Mouse (Mus musculus) kidney, postnatal 25 days (tissue): ENCODE results near the gene Hsd17b14.
A peak's percentile ranks its signal among the peaks of the same experiment; 100 is the strongest.

Source experiments
- DNase-seq, 2 experiments: peaks; one replicate each; pipeline ENCODE4 v3.0.0; 2021; ENCODE audit warnings: mixed read lengths in 2 of 2

Gene Hsd17b14

GRCm38 (mm10) chr7:45567780-45568516 is 13.3 kb downstream of the Hsd17b14 start:
- peak; percentile 98 to 99 for DNase-seq

- peak in 1 of 2 experiments; percentile 19 for DNase-seq
Measured at GRCm38 (mm10) chr7:45568601-45569473, 14.1 kb downstream of the Hsd17b14 start.

- DNase-seq = peak; percentile 77 to 90
Measured at GRCm38 (mm10) chr7:45570103-45570741, 15.5 kb downstream of the Hsd17b14 start, which contains the start of gene Bcat2. Bcat2 (plus strand) TSS chr7:45570153.

- DNase-seq = peak in 1 of 2 experiments; percentile 19
Measured at GRCm38 (mm10) chr7:45571966-45572365, 17.3 kb downstream of the Hsd17b14 start.

- peak; percentile 52 to 69 for DNase-seq
Measured at GRCm38 (mm10) chr7:45573954-45574353, 19.3 kb downstream of the Hsd17b14 start.

- peak; percentile 81 to 90 for DNase-seq
Measured at GRCm38 (mm10) chr7:45574472-45575379, 20.0 kb downstream of the Hsd17b14 start.

- peak in 1 of 2 experiments; percentile 33 for DNase-seq
Measured at GRCm38 (mm10) chr7:45585923-45586322, 31.2 kb downstream of the Hsd17b14 start.

GRCm38 (mm10) chr7:45587631-45588592 is 33.2 kb downstream of the Hsd17b14 start:
- DNase-seq = peak in 1 of 2 experiments; percentile 34

- peak; percentile 97 to 98 for DNase-seq
Measured at GRCm38 (mm10) chr7:45589173-45589572, 34.5 kb downstream of the Hsd17b14 start.

- DNase-seq = peak in 1 of 2 experiments; percentile 32
Measured at GRCm38 (mm10) chr7:45589898-45590297, 35.2 kb downstream of the Hsd17b14 start.

GRCm38 (mm10) chr7:45590874-45591273 is 36.2 kb downstream of the Hsd17b14 start:
- peak in 1 of 2 experiments; percentile 32 for DNase-seq

GRCm38 (mm10) chr7:45591880-45592279 is 37.2 kb downstream of the Hsd17b14 start:
- peak in 1 of 2 experiments; percentile 15 for DNase-seq

- DNase-seq = peak; percentile 73 to 77
Measured at GRCm38 (mm10) chr7:45593118-45593815, 38.6 kb downstream of the Hsd17b14 start.

- DNase-seq = no peak
Measured at GRCm38 (mm10) chr7:45595176-45595575, 40.5 kb downstream of the Hsd17b14 start.

- peak in 1 of 2 experiments; percentile 12 for DNase-seq
Measured at GRCm38 (mm10) chr7:45596107-45596506, 41.4 kb downstream of the Hsd17b14 start.

- DNase-seq = peak in 1 of 2 experiments; percentile 29
Measured at GRCm38 (mm10) chr7:45597013-45597412, 42.3 kb downstream of the Hsd17b14 start.

- peak; percentile 50 to 76 for DNase-seq
Measured at GRCm38 (mm10) chr7:45597527-45597926, 42.8 kb downstream of the Hsd17b14 start.

- DNase-seq = no peak
Measured at GRCm38 (mm10) chr7:45598960-45599879, 44.5 kb downstream of the Hsd17b14 start.
